Mouse (Mus musculus) forebrain, embryonic 16.5 days (tissue): ENCODE measurements around the gene Ptrh2. TPM values are rescaled to one million over a fixed set of nuclear protein-coding genes. Genes with fewer than 3 reads are reported as not detected.

ENCODE experiments used
- ATAC-seq: fragments of 200-750 bp; cut with Nextera tagmentation; 2 replicates; pipeline ENCODE4 v1.8.0; 2017; ENCODE audit warnings: mild to moderate bottlenecking, moderate library complexity
- H3K27ac ChIP-seq: fragments of 300-500 bp; sonication (generic); 2 replicates; pipeline ENCODE4 v1.5.1; 2014; ENCODE audit warnings: low read length, control low read depth
- H3K27me3 ChIP-seq: fragments of 300-500 bp; sonication (generic); replicated peaks from 2 replicates; pipeline ENCODE4 v1.6.1; 2014; ENCODE audit warnings: low read length; ENCODE audit not compliant: control insufficient read depth, insufficient read depth
- H3K36me3 ChIP-seq: fragments of 300-500 bp; sonication (generic); 2 replicates; pipeline ENCODE4 v1.6.1; 2014; ENCODE audit not compliant: control insufficient read depth, insufficient read depth
- H3K4me1 ChIP-seq: fragments of 300-500 bp; sonication (generic); replicated peaks from 2 replicates; pipeline ENCODE4 v1.6.1; 2014; ENCODE audit warnings: low read length; ENCODE audit not compliant: control insufficient read depth, insufficient read depth
- H3K4me2 ChIP-seq: fragments of 300-500 bp; sonication (generic); 2 replicates; pipeline ENCODE4 v1.6.1; 2014; ENCODE audit warnings: mild to moderate bottlenecking, low read length, control low read depth
- H3K4me3 ChIP-seq: fragments of 300-500 bp; sonication (generic); replicated peaks from 2 replicates; pipeline ENCODE4 v1.5.1; 2014; ENCODE audit warnings: mild to moderate bottlenecking, low read length, control low read depth
- H3K9ac ChIP-seq: fragments of 300-500 bp; sonication (generic); replicated peaks from 2 replicates; pipeline ENCODE4 v1.6.1; 2014; ENCODE audit warnings: low read depth, low read length, control low read depth
- H3K9me3 ChIP-seq: fragments of 300-500 bp; sonication (generic); 2 replicates; pipeline ENCODE4 v1.6.1; 2016; ENCODE audit warnings: low read length; ENCODE audit not compliant: control insufficient read depth
- WGBS: fragments of 180-500 bp; shearing (Covaris S2); extraction: QIAGEN DNeasy Blood & Tissue Kit; methylation state at CpG from one replicate; pipeline ENCODE4 v1.1.7; 2014; 5-methylcytosine and 5-hydroxymethylcytosine counted together
- polyA plus RNA-seq: library from polyadenylated mRNA; unstranded; fragments of >200 nt; fragmentation: Nextera tagmentation; extraction: Ambion mirVana; gene quantifications from 2 replicates; pipeline ENCODE4 v1.2.1, GENCODE M21; 2015

The Ptrh2 gene
- polyA plus RNA-seq, 1 experiment from 2014 or later, result 37.2 TPM

DNA sequence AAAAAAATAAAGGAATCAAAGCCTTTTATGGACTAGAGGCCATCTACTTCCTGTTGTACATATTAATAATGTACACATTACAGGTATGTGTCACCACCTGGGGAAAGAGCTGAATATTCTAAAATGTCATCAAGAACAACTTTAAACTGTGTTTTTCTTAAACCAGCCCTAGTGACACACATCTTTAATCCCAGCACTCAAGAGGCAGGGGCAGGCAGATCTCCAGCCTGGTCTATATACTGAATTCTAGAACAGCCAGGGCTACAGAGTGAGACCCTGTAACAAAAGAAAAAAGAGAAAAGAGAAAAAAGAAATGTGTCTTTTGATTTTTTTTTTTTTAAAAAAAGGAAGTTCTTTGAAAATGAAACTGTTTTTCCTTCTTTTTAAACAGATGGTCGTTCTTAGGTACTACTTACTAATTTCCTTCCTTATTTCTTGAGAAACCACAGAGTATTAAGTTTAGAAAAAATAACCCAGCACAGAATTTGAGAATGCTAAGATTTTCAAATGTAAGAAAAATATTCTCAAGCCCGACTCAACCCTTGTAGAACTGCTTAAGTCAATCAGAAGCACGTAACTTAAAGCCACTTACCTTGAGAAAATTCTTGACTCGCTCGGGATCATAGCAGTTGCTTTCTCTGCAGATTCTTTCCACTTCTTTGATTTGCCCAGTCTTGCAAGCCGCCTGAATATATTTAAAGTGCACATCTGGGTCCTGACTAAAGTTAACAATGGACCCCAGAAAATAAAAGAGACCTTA, 33.7 kb downstream of the Ptrh2 start:
- WGBS, result 85% methylated on average over 6 of the region's 6 CpGs
- no peaks in the 10 kb centered on the region for H3K9me3 ChIP-seq
- H3K4me1 ChIP-seq, result no peaks in the 10 kb centered on the region
- H3K27me3 ChIP-seq, result no peaks in the 10 kb centered on the region
- no peak overlapping the region for H3K4me3 ChIP-seq
- no peak overlapping the region for H3K4me2 ChIP-seq
- ATAC-seq, result no peak
- H3K9ac ChIP-seq, result no peak overlapping the region
- peaks cover 25% of the 10 kb centered on the region for H3K36me3 ChIP-seq
- no peak overlapping the region for H3K27ac ChIP-seq

DNA sequence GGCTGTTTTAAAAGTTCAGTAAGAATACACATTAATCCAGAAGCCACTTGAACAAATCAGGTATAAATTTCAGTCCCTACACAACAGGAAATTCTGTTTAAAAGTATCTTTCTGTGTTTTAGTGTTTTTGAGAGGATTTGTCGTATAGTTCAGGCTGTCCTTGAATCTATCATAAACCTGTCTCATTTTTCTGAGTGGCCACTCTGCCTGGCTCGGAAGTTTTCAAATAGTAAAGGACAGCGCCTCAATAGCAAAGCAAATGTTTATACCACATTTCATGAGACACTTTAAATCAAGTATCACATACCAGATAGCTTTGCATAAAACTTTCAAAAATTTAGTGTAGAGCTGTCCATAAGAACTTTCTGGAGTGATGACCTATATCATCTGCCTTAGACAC, 34.6 kb downstream of the Ptrh2 start:
- no peaks in the 10 kb centered on the region for H3K27me3 ChIP-seq
- peaks cover 27% of the 10 kb centered on the region for H3K36me3 ChIP-seq
- H3K4me2 ChIP-seq, result no peak overlapping the region
- no peak overlapping the region for H3K4me3 ChIP-seq
- H3K4me1 ChIP-seq, result no peaks in the 10 kb centered on the region
- WGBS, result 95% methylated on average over 3 of the region's 3 CpGs
- no peaks in the 10 kb centered on the region for H3K9me3 ChIP-seq
- H3K27ac ChIP-seq, result no peak overlapping the region
- H3K9ac ChIP-seq, result no peak overlapping the region
- no peak for ATAC-seq

DNA sequence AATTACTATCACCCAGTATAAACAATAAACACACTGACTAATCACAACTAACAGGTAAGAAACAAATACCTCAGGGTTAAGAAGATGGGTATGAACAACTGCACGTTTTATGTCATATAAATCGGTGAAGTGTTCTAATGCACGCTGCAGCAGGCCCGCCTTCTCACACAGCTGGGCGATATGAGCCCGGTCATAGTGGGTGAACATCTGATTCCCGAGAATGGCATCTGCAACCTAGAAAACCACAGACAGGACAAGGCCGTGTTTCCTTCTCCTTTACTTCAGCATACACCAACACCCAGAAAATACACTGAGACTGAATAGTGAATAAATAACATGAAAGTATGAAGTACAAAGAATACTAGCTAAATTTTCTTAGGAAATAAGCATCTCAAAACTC, 35.6 kb downstream of the Ptrh2 start:
- H3K27me3 ChIP-seq, result no peaks in the 10 kb centered on the region
- WGBS, result 91% methylated on average over 8 of the region's 8 CpGs
- no peak overlapping the region for H3K27ac ChIP-seq
- H3K9ac ChIP-seq, result no peak overlapping the region
- no peak overlapping the region for H3K4me2 ChIP-seq
- no peaks in the 10 kb centered on the region for H3K4me1 ChIP-seq
- H3K9me3 ChIP-seq, result no peaks in the 10 kb centered on the region
- peaks cover 31% of the 10 kb centered on the region for H3K36me3 ChIP-seq
- no peak for ATAC-seq
- no peak overlapping the region for H3K4me3 ChIP-seq

DNA sequence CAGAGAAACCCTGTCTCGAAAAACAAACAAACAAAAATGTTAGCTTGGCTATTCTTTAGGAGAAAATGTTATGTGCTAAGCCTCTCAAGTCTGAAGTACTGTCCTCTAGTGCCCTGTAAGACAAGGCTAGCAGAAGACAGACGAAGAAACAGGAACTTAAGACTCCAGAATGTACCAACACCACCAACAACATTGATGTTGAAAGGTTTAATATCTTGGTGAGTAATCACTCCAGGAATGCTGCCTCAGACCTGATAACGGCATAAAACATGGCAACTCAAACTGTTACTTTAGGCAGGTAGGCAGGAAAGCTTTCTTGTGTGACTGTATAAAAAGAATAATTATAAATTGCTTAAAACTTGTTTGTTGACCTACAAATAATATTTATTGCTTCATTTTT, 40.2 kb downstream of the Ptrh2 start:
- no peak for ATAC-seq
- WGBS, result 96% methylated on average over 3 of the region's 3 CpGs
- Histone ChIP-seq H3K9me3 (no peaks in the 10 kb centered on the region), H3K36me3 (peaks cover 35% of the 10 kb centered on the region), H3K27ac (no peak overlapping the region), H3K4me3 (no peak overlapping the region), H3K9ac (no peak overlapping the region), H3K4me2 (no peak overlapping the region), H3K4me1 (no peaks in the 10 kb centered on the region), H3K27me3 (no peaks in the 10 kb centered on the region)

DNA sequence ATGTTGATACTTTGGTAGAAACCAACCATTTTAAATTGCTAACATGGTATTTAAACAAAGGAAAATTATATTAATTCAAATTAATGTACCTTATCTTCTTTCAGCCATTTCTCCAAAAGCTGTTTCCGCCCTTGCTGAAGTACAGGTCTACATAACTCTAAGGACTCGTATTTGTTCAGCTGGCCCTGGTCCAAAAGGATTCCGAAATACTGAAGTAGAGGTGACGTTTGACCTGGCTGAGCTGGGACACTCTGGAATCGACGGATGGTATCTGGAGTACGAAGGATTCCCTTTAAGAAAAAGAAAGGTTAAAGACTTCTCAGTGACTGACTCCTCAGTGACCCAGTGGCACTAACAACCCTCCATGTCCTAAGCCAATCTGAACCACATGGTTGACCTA, 41.2 kb downstream of the Ptrh2 start:
- H3K9me3 ChIP-seq, result no peaks in the 10 kb centered on the region
- 94% methylated on average over 7 of the region's 7 CpGs for WGBS
- no peaks in the 10 kb centered on the region for H3K27me3 ChIP-seq
- no peak overlapping the region for H3K4me2 ChIP-seq
- ATAC-seq, result no peak
- no peak overlapping the region for H3K9ac ChIP-seq
- H3K4me3 ChIP-seq, result no peak overlapping the region
- H3K27ac ChIP-seq, result no peak overlapping the region
- H3K36me3 ChIP-seq, result peaks cover 26% of the 10 kb centered on the region
- no peaks in the 10 kb centered on the region for H3K4me1 ChIP-seq

DNA sequence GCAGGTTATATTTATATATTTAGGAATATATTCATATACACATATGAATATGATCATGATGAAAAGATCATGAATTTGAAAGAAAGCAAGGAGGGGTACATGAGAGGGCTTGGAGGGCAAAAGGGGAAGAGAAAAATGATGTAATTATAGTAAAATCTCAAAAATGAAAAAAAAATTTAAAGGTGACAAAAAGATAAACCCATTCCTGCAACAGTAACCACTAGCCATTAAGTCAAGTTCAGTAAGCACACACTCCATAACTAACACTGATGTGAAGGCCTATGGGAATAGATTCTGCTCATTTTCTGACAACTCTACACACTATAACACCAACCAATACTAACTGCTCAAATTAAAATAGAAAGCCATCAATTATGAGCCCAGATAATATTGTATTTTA, 41.8 kb downstream of the Ptrh2 start:
- peaks cover 26% of the 10 kb centered on the region for H3K36me3 ChIP-seq

DNA sequence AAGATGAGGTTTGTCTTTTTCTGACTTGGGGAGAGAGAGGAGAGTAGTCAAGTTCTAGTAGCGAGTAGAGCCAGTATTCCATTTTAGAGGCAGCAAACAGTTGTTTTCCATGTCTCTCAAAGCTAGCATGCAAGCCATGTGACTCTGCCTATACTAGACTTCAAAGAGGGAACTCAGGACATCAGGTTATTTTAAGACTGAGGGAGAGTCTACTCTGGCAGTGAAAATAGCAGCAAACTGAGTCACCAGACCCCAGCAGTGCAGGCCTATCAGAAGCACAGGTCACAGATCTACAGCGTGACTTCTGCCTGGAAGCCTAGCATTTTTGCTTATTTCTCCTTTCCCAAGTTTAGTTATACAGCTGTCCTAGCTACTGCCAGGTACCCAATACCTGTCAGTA, 47.7 kb downstream of the Ptrh2 start:
- H3K9ac ChIP-seq, result no peak overlapping the region
- no peak for ATAC-seq
- H3K27ac ChIP-seq, result no peak overlapping the region
- no peak overlapping the region for H3K4me3 ChIP-seq
- 85% methylated on average over 2 of the region's 2 CpGs for WGBS
- H3K27me3 ChIP-seq, result no peaks in the 10 kb centered on the region
- H3K9me3 ChIP-seq, result no peaks in the 10 kb centered on the region
- H3K36me3 ChIP-seq, result peaks cover 12% of the 10 kb centered on the region
- no peak overlapping the region for H3K4me2 ChIP-seq
- no peaks in the 10 kb centered on the region for H3K4me1 ChIP-seq

More for the DNA sequence above, 41.8 kb downstream of the Ptrh2 start:
- no peaks in the 10 kb centered on the region for H3K4me1 ChIP-seq
- no peaks in the 10 kb centered on the region for H3K27me3 ChIP-seq
- no peak overlapping the region for H3K27ac ChIP-seq
- no peak for ATAC-seq
- H3K9me3 ChIP-seq, result no peaks in the 10 kb centered on the region
- no peak overlapping the region for H3K4me3 ChIP-seq
- no peak overlapping the region for H3K4me2 ChIP-seq
- H3K9ac ChIP-seq, result no peak overlapping the region

DNA sequence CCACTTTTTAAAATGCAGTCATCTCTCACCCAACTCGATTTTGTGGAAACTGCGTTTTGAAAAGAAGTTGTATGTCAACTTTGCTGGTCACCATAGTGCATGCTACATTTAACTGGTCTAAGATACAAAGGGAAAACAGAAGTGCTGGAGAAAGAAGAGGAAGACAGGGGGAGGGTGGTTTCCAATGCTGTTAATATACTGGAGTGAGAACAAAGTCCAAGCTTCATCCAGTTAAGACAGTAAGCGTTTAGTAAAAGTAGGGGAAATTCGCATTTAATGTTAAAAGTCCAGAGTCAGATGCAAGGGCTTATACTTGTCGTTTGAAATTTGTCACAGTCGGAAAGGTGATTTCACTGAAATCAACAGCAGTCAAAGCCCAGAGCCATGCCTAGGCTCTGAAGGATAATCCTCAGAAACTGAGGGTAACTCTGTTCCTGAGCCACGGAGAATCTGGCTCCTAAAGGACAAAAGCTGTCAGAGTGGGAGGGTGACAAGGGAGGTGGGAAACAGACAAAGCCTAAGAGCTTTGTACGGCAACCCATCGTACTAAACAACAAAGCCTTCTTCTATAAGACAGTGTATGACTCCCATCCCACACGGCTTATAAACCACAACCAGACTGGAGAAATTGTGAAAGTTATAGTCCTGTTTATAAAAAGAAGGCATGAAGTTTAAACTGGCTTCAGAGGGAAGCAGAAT, 50.6 kb downstream of the Ptrh2 start:
- Histone ChIP-seq H3K9me3 (no peaks in the 10 kb centered on the region), H3K27me3 (no peaks in the 10 kb centered on the region), H3K4me2 (no peak overlapping the region), H3K27ac (no peak overlapping the region), H3K36me3 (peaks cover 9% of the 10 kb centered on the region), H3K9ac (no peak overlapping the region), H3K4me1 (no peaks in the 10 kb centered on the region), H3K4me3 (no peak overlapping the region)
- 74% methylated on average over 10 of the region's 10 CpGs for WGBS
- ATAC-seq, result no peak

DNA sequence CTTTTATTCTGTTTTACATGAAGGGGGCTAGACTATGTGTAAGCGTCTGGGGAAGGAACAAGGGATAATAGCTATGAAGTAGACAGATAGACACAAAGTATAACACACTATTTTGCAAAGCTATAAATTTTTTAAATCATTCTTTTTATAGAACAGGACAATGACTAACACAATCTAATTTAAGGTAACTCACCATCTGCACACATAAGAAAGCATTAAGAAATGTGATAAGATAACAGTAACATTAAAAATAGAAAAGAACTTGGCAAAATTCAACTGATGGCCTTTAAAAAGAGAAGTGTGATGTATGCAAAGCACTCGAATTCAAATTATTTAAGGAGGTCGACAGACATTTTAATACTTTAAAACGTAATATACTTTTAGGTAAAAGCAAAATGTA, 51.2 kb downstream of the Ptrh2 start:
- no peaks in the 10 kb centered on the region for H3K9me3 ChIP-seq
- peaks cover 9% of the 10 kb centered on the region for H3K36me3 ChIP-seq
- no peak overlapping the region for H3K4me3 ChIP-seq
- no peak for ATAC-seq
- no peak overlapping the region for H3K27ac ChIP-seq
- no peak overlapping the region for H3K4me2 ChIP-seq
- no peak overlapping the region for H3K9ac ChIP-seq
- no peaks in the 10 kb centered on the region for H3K27me3 ChIP-seq
- 92% methylated on average over 4 of the region's 4 CpGs for WGBS
- no peaks in the 10 kb centered on the region for H3K4me1 ChIP-seq
